ENCODE assay signal across 9 mouse cellular contexts in genomic region chr12:117427431-117427830, GRCm38 (mm10).
DNase-seq lines count a peak whose midpoint lies in the region; ATAC-seq and TF ChIP-seq lines count a peak whose summit lies in the region.
"Had no signal": no experiment of that assay in that cellular context is flagged by ENCODE, and none has a peak within 500 bp of the region (broad histone marks: within the 10 kb centered on the region; RNA-seq: fewer than 3 reads in every experiment).

No protein-coding gene starts in this region.

- no peak for TF ChIP-seq EP300 in liver, embryonic 14.5 days (IDR thresholded peaks at IDR 0.05; ENCODE audit: low read depth)

- 75% methylated on average over 1 of the region's 1 CpGs for WGBS in liver, embryonic 14.5 days (ENCODE audit: insufficient replicate concordance)
- WGBS in neural tube, embryonic 15.5 days = 27% methylated on average over 1 of the region's 1 CpGs

- peak; percentile 53 to 59 for DNase-seq in left cerebral cortex, adult 2 months (ENCODE audit: extremely low spot score in 1 of 2, low spot score in 2 of 2)
- no peak for DNase-seq in left cerebral cortex, adult 11 months (ENCODE audit: low spot score)
- DNase-seq in adrenal gland, postnatal 14 days = peak; percentile 71
- DNase-seq in induced T-regulatory cell, adult 2 months (ENCODE audit: low read depth) = peak; percentile 83
- peak; percentile 9 to 29 (median 20) for DNase-seq in liver, embryonic 14.5 days (ENCODE audit: low read depth in 3 of 3, low spot score in 3 of 3)
- DNase-seq in yolk sac, embryonic 10.5 days (ENCODE audit: low spot score) = peak; percentile 37

- TF ChIP-seq CTCF in left cerebral cortex, adult 2 months (IDR thresholded peaks at IDR 0.05) = peak; percentile 75
- 0 out of 2 replicates have a peak, but pooled peaks have one; percentile 17 for TF ChIP-seq CTCF in embryonic fibroblast, embryonic 13.5 days (IDR thresholded peaks at IDR 0.05; ENCODE audit: borderline replicate concordance, insufficient read depth, low read length)
- peak; percentile 70 for TF ChIP-seq CTCF in liver, embryonic 14.5 days (IDR thresholded peaks at IDR 0.05; ENCODE audit: low read depth)

- no peaks in the 10 kb centered on the region for H3K27me3 ChIP-seq in liver, embryonic 14.5 days (ENCODE audit: control insufficient read depth, insufficient read depth, low read length)
- H3K27me3 ChIP-seq in neural tube, embryonic 15.5 days (replicated peaks) = no peaks in the 10 kb centered on the region
- H3K27me3 ChIP-seq: embryonic facial prominence, embryonic 15.5 days had no signal

- intact Hi-C loops in left cerebral cortex, adult 2 months (cut with DNase I) = loop anchor here (2.0 to 5.0 kb wide), 2 partner anchors 165 to 337 kb away; no protein-coding TSS in a partner anchor

- no peak overlapping the region for H3K9ac ChIP-seq in liver, embryonic 14.5 days (replicated peaks)
- no peak overlapping the region for H3K9ac ChIP-seq in neural tube, embryonic 15.5 days (replicated peaks)
- H3K9ac ChIP-seq: embryonic facial prominence, embryonic 15.5 days had no signal

- no peaks in the 10 kb centered on the region for H3K9me3 ChIP-seq in liver, embryonic 14.5 days (ENCODE audit: control insufficient read depth, low read length)
- H3K9me3 ChIP-seq in neural tube, embryonic 15.5 days (replicated peaks) = no peaks in the 10 kb centered on the region
- H3K9me3 ChIP-seq: embryonic facial prominence, embryonic 15.5 days had no signal

- ATAC-seq in liver, embryonic 14.5 days (ENCODE audit: insufficient read depth) = no peak
- 0 out of 2 replicates have a peak, but pooled peaks have one; percentile 53 for ATAC-seq in neural tube, embryonic 15.5 days (ENCODE audit: low FRiP score)

- no peak for TF ChIP-seq POLR2A in embryonic fibroblast, embryonic 13.5 days (IDR thresholded peaks at IDR 0.05; ENCODE audit: low read depth, low read length)

- H3K4me1 ChIP-seq in embryonic fibroblast, embryonic 13.5 days (ENCODE audit: control insufficient read depth, insufficient read depth, low read length) = peaks cover 4% of the 10 kb centered on the region; the same call in 1 of the 2 replicates
- H3K4me1 ChIP-seq in liver, embryonic 14.5 days (replicated peaks; ENCODE audit: control insufficient read depth in 2 of 2, insufficient read depth in 2 of 2, low read length in 1 of 2) = peaks cover 0 to 4% of the 10 kb centered on the region in 2 experiments; a peak in 1 of 4 replicates
- H3K4me1 ChIP-seq in neural tube, embryonic 15.5 days = no peaks in the 10 kb centered on the region
- H3K4me1 ChIP-seq: embryonic facial prominence, embryonic 15.5 days had no signal

- no peak overlapping the region for H3K4me3 ChIP-seq in left cerebral cortex, adult 2 months
- no peak overlapping the region for H3K4me3 ChIP-seq in embryonic fibroblast, embryonic 13.5 days (ENCODE audit: insufficient read depth, low read length)
- H3K4me3 ChIP-seq in liver, embryonic 14.5 days (ENCODE audit: insufficient read depth in 1 of 2, low read depth in 2 of 2, low read length in 2 of 2) = no peak overlapping the region
- no peak overlapping the region for H3K4me3 ChIP-seq in neural tube, embryonic 15.5 days (replicated peaks)
- H3K4me3 ChIP-seq: embryonic facial prominence, embryonic 15.5 days had no signal

- H3K36me3 ChIP-seq in liver, embryonic 14.5 days (replicated peaks; ENCODE audit: control insufficient read depth, insufficient read depth, low read depth) = no peaks in the 10 kb centered on the region
- no peaks in the 10 kb centered on the region for H3K36me3 ChIP-seq in neural tube, embryonic 15.5 days
- H3K36me3 ChIP-seq: embryonic facial prominence, embryonic 15.5 days had no signal

- H3K27ac ChIP-seq in left cerebral cortex, adult 2 months = no peak overlapping the region
- H3K27ac ChIP-seq in embryonic fibroblast, embryonic 13.5 days (ENCODE audit: insufficient read depth, low read length) = no peak overlapping the region
- no peak overlapping the region for H3K27ac ChIP-seq in liver, embryonic 14.5 days
- H3K27ac ChIP-seq in neural tube, embryonic 15.5 days (replicated peaks) = no peak overlapping the region
- H3K27ac ChIP-seq: embryonic facial prominence, embryonic 15.5 days had no signal

- no peak overlapping the region for H3K4me2 ChIP-seq in liver, embryonic 14.5 days (ENCODE audit: low read depth)
- no peak overlapping the region for H3K4me2 ChIP-seq in neural tube, embryonic 15.5 days
- H3K4me2 ChIP-seq: embryonic facial prominence, embryonic 15.5 days had no signal

Comparison
In these comparisons a context has a peak if more than half of its experiments do, and no peak if none do; other contexts are left out.
1. CTCF ChIP-seq: peak in every context shown above with its lines; median percentile 75 in left cerebral cortex, adult 2 months; 70 in liver, embryonic 14.5 days; 17 in embryonic fibroblast, embryonic 13.5 days.